Mouse (Mus musculus): ENCODE data around the gene 6430548M08Rik.

6430548M08Rik gene

DNA sequence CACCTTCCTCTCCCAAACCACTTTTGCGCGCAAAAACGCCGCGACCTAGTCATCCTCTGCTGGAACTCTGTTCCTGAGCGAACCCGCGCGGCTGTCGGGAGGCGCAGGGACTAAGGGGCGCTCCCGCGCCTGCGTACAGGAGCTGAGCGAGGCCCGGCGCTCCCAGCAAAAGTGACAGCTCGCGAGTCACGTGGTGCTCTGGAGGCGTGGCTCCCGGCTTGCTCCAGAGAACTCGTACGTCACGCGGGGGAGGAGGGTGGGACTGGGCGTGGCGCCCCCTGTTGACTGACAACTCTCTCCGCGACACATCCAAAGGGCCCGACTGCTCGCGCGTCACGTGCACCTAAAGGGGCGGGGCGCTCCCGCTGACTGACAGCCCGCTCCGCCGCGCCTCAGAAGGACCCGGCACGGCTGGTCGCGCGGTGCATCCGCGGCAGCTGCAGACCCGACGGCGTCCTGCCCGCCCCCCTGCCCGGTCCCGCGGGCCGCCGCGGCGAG, at the start of gene 6430548M08Rik:
Gene 6430548M08Rik, plus strand, starts transcription at position 395 of the 498 bp plus-strand sequence.
- DNase-seq (ENCODE audit: low read depth): peak; percentile 100

DNA sequence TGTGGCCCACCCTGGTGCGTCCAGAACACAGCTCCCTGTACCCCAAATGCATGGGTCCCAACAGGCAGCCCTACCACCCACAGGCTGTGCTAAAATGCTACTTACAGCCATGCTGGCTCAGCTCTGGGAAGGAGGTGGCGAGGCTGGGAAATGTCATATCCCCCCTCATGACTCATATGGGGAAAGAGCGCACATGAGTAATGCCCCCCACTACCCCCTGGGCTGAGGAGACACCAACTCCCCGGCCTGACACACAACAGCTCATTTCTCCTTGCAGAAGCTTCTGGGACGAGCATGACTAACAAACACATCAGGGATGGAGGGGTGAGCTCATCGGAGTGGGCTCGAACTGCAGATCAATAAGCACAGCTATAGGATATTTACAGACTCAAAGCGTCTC, 48.3 kb upstream of the 6430548M08Rik start:
- no peak for DNase-seq (ENCODE audit: low read depth)

DNA sequence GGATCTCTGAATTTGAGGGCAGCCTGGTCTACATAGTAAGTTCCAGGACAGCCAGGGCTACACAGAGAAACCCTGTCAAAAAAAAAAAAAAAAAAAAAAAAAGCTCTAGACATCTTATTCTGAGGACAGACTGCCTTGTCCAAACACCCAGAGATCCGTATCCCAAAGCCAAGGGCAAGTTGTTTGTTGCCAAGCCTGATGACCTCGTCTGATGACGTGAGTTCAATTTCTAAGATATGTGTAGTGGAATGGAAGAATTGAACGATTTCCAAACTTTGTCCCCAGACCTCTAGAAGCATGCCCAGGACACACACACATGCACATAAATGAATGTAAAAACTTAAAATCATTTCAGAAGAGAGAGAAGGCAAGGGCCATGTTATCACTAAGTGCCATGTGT, 47.7 kb upstream of the 6430548M08Rik start:
- no peak for DNase-seq (ENCODE audit: low read depth)

DNA sequence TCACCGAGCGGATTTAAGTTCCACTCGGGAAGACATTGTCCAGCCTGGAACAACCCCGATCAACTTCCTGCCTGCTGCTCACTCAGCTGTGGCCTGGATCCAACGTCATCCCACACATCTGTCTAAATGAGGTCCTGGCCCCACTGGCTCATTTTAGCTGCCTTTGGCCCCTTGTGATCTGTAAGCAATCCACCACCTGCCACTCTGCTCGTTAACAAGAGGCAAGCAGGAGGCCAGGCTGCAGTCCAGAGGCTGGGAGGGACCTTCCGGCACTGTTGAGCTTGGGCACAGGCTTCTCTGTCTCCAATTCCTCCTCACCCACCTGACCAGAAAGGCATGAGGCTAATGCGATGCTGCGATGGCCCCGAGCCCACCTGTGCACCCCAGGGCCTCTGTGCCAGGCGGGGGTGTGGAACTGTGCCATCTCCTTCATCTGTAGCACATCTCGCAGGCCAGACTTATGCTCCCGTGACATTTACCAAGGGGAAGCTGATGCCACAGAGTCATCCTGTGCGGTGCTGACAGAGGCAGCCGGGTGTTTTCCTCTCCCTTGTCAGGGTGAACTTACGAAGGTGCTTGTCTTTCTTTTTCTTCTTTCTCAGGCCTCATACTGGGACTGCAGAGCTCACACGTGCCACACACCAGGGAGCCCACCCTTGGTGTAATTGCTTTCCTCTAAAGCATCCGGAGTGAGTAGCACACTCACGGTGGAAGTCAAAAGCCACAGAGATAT, 45.9 kb upstream of the 6430548M08Rik start:
- peak; percentile 58 for DNase-seq (ENCODE audit: low read depth)

DNA sequence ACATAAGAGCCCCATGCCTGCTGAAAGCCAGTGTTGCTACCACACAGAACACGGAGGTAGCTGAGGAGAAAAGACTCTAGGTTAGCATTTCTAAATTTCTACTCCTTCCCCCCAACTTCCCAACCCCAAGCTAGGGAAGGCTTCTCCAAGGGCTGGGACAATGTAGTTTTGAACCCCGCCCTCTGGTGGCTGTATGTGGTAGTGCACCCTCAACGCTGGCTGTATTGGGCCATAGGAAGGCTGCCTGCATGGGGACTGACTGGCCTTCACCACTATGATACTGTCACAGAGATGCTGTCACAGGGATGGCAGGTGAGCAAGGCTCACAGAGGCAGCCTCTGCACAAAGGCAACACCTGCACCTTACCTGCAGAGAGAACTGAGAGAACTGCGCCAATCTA, 42.3 kb upstream of the 6430548M08Rik start:
- peak; percentile 83 for DNase-seq (ENCODE audit: low read depth)

DNA sequence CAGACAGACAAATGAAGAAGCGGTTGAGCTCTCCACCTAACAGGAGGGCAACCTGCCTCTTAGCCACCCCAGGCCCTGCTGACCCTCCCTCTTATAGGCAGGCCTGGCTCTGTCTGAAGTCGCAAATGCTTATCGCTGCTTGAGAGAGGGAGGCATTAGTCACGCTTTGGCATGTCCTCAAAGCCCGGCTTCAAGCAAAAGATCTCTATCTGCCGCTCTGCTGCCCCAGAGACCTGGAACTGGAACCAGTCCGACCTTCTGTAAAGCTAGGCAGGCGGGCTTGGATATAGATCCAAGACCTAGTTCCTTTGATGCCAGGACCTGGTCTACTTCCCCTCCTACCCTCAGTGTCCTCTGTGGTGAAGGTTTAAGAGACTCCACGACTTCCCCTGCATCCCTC, 41.7 kb upstream of the 6430548M08Rik start:
- no peak for DNase-seq (ENCODE audit: low read depth)

DNA sequence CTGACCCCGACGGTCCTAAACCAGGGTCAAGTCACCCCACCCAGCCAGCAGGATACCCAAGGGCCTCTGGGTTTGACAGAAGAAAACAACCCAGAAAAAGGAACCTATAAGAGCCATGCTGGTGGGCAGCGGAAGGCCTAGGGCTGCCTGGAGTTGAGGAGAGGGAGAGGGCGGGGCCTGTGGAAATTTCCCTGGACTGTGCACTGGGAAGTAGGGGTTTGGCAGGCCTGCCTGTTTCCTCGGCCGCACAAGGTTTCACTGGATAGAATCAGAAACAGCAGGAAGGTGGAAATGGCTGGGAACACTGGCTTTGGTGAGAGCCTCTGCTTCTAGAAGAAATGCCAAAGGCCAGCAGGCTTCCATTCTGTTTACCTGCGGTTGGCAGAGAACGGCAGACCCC, 41.1 kb upstream of the 6430548M08Rik start:
- DNase-seq (ENCODE audit: low read depth): no peak

DNA sequence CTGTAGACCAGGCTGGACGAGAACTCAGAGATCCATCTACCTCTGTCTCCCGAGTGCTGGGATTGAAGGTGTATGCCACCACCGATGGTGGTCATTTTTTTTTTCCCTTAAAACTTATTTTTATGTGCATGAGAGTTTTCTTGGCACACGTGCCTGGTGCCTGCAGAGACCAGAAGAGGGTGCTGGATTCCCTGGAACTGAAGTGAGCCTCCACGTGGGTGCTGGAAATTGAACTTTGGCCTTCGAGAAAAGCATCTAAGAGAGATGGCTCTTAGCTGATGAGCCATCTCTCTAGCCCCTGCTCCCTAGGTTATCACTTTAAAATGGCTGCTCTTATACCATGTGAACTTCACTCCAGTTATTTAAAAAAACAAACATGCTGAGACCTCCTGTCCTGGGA, 39.4 kb upstream of the 6430548M08Rik start:
- DNase-seq (ENCODE audit: low read depth): no peak

DNA sequence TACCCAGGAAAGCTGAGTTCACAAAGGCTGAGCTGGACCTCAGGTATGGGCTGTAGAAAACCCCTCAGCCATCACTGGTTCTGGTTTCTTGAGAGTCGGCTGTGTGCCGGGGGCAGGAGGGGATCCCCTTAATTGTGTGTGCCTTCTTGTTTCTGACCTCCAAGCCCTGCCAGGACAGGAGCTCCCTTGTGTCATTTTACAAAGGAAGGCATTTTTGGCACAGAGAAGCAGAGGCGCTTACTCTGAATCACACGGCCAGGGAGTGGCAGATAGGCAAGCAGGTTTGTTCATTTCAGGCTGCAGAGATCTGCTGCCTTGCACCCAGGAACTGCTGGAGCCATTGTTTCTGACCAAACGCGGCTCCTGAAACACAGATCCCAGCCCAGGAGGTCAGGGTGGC, 38.6 kb upstream of the 6430548M08Rik start:
- DNase-seq (ENCODE audit: low read depth): no peak

DNA sequence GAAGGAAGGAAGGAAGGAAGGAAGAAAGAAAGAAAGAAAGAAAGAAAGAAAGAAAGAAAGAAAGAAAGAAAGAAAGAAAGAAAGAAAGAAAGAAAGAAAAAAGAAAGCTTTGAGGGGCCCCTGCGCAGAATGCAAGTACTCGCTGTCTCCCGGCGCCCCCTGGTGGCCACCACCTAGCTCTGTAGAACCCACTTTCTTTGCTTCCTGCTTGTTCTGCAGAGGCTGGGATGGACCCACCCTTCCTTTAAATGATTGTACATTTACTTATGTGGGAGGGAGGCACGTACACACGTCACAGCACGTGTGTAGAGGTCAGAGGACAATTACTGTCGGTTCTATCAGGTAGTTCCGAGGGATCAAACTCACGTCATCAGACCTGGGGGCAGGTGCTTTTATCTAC, 35.9 kb upstream of the 6430548M08Rik start:
- DNase-seq (ENCODE audit: low read depth): peak; percentile 86

DNA sequence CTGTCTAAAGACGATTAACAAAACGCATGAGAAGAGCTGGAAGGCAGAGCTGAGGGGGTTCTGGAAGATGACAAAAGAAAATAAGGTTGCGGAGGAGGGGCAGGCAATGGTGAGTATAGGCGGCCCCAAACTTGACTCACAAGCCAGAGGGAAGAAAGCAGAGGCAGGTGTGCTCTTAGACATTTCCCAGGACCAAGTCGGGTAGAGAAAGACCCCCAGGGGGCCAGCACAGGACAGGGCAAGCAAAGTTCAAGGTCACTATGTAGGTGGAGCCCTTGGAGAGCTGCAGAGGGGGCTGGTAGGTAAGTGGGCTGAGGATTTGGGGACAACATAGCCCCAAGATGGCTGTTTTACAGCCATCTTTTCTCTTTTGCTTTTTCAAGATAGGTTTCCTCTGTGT, 34.6 kb upstream of the 6430548M08Rik start:
- no peak for DNase-seq (ENCODE audit: low read depth)

DNA sequence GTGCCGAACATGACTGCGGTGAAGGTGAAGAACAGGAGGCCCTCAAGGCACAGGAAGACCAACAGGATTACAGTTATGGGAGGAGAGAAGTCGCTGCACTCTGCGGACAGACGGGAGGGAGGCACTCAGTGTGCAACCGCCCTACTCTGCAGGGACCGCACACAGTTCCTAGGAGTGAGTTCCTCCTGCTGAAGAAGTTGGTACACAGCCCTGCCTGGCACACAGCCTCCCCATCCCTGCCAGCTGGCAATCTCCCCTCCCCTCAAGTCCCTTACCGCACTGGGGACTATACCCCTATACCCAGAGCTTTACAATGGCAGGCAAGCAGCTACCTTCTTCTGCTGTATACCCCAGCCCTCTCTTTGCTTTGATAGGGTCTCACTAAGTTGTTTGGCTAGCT, 30.7 kb upstream of the 6430548M08Rik start:
- no peak for DNase-seq (ENCODE audit: low read depth)

DNA sequence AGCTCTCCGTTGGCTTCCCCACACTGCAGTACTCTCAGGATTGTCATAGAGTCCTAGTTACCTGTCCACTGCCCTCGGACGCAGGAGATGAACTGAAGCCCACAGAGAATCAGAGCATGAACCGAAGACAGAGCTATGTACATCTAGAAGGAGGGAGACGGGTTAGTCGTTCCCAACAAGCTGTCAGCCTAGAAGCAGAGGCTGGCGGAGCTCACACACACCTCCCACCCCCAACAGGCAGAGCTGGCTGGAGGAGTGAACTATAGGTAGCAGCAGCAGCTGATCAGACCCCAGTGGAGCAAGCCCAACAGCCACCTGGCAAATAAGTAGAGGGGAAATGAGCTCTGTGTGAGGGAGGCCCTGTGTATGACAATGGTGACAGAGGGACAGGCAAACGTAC, 29.2 kb upstream of the 6430548M08Rik start:
- DNase-seq (ENCODE audit: low read depth): no peak

DNA sequence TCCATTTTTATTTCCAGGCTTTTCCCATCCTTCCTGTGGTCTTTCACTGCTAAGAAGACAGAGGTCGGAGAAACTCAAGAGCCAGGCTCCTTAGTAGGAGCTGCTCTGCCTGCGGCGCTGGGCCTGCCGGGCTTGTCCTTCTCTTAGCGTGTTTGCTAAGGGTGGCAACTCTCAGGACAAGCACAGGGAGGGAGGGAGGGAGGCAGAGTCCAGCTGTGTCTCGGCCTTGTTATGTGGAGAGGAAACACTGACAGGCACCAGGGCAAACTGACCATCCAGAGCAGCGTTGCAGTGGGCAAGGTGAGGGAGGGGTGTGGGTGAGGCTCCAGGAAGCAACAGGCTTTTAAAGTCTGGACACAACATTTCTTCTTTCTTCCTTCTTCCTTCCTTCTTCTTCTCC, 24.4 kb upstream of the 6430548M08Rik start:
- no peak for DNase-seq (ENCODE audit: low read depth)

DNA sequence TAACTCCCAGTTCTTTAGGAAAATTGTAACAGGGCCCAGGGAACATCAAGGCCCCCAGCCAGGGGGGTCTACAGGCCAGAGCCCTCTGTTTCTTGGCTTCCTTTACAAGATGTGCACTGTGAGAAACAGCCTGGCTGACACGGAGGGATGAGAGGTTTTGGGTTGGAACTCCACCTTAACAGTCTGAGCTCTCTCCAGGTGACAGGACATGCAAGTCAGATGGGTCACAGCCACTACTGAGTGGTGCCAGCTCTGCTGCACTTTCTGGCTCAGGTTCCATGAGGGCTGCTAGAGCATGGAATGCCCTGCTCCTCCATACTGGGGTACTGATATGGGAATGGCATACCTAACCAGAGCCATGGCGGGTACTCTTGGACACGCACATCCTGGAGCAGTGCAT, 22.9 kb upstream of the 6430548M08Rik start:
- DNase-seq (ENCODE audit: low read depth): no peak

DNA sequence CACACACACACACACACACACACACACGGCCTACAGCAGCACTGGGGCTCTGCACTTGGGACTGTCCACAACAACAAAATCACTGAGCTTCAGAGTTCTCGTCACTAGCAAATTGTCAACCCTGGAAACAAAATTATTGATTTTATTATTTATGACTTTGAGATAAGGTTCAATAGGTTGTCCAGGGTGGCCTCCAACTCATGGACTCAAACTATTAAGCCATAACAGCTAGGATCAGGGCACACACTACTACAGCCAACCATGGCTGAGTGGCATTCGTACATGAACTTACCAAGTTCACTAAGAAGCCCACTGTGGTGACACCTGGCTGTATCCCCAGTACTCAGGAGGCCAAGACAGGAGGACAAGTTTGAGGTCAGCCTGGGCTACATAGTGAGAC, 20.8 kb upstream of the 6430548M08Rik start:
- no peak for DNase-seq (ENCODE audit: low read depth)

DNA sequence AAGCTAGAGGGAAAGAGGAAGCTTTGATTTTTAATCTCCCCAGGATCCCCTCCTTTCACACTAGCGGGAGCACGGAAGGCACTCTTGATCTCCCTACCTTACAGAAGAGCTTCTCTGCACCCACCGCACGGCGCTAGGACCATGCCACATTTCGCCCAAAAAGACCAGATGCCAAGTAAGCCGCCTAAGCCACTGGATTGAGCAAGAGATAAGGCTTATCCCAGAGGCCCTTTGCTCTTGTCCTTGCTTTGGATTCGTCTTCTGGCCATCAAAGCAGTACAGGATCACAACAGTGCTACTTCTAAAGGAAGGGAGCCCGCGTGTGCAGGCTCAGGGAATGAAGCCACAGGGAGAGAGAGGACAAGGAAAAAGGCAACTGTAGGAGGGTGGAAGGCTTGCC, 19.2 kb upstream of the 6430548M08Rik start:
- DNase-seq (ENCODE audit: low read depth): no peak

DNA sequence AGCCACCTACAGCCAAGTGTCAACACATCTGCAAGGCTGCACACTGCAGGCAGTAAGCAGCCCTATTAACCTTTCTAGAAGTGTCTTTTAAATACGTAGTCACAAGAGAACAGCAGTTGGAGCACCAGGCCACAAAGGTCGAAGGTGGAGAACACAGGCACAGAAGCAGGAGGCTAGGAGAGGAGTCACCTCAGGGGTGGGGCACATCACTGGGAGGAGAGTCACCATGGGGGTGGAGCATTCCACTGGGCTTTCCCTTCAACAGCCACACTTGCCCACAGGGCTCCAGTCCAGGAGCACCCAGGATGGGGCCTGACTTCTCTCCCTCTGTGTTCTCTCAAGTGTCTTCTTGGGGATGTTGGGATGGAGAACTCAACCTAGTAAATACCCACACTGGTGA, 17.5 kb upstream of the 6430548M08Rik start:
- DNase-seq (ENCODE audit: low read depth): no peak

DNA sequence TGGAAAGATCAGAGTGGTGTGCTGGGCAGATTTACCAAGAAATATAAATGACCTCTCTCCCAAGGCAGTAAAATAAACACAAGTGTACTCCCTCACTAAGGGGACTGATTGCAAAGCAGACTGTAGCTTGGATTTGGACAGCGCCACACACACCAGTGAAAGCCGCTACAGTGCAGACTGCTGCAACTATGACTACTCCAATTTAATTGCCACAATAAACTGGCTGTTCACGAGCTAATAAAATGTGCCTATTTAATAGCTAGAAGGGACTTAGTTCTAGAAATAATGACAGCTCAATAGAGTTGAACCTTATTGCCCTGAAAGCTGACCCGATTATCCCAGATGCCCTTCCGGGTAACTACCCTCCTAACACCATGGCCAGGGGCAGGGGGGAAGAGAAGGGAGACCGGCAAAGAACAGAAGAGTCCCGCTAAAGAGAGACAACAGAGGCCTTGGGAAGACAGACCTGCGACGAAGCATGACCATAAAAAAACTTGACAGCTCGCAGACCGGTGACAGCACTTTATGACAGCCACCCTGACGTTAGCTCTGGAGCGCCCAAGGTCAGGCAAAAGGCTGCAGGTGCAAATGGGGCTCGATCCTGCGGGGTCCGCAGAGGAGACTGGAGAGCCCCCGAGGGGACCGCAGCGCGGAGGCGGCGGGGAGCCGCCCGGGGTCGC, 13.4 kb upstream of the 6430548M08Rik start:
- DNase-seq (ENCODE audit: low read depth): no peak

DNA sequence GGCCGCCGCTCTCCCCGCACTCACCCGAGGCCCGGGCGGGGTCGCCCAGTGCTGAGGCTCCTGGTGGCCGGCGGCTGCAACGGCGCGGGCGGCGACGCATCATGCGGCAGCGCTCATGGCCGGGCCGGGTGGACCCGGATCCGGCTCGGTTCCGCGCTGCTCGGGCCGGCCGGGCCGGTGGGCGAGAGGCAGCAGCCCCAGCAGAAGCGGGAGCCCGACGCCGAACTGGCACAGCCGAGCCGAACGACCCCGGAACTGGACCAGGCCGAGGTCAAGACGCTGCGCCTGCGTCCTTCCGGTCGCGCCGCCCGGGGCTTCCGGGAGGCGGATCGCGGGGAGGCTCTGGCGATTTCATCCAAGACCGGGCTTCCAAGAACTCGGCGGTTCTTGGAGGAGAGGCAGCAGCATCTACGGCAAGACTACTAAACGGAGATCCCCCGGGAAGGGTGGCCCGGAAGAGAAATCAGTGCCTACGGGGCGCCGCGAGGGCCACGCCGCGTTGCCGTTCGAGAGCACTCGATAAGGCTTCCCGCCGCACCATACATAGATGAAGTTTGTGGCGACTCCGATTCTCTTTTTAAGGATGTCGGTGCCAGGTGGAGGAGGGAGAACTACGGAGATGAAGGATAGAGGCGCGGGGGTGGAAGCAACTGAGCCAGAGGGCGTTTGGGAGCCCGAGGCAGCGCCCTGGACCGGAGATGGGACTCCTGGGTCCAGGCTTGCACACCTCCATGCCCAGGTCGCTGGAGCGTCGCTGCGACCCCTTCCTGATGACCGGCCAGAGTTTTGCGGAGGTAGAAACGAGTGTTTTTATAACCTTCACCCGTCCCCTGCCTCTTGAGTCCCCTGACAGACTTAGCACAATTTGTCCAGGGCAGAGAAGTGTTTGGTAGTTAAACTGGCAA, 12.6 kb upstream of the 6430548M08Rik start, which contains the start of gene Zdhhc7:
Gene Zdhhc7, minus strand, starts transcription at position 415 of the 905 bp plus-strand sequence.
- peak; percentile 86 for DNase-seq (ENCODE audit: low read depth)

DNA sequence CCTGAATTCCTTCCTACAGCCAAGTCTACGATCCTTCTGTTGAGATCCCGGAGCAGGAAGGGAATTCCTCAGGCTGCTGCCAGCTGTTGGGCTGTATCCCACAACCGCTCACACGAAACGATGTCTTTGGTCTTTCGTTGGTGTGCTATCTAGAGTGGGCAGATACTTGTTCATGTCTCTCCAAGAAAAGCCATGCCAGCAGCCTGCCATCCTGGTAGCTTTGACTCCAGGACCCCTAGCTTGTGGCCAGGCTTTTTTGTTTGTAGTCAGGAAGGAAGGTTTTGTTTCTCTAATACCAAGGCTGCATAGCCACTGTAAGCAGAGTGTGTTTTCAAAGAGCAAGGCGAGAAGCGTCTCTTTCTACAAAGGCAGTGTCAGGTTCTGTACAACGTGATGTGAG, 10.0 kb upstream of the 6430548M08Rik start:
- DNase-seq (ENCODE audit: low read depth): no peak

DNA sequence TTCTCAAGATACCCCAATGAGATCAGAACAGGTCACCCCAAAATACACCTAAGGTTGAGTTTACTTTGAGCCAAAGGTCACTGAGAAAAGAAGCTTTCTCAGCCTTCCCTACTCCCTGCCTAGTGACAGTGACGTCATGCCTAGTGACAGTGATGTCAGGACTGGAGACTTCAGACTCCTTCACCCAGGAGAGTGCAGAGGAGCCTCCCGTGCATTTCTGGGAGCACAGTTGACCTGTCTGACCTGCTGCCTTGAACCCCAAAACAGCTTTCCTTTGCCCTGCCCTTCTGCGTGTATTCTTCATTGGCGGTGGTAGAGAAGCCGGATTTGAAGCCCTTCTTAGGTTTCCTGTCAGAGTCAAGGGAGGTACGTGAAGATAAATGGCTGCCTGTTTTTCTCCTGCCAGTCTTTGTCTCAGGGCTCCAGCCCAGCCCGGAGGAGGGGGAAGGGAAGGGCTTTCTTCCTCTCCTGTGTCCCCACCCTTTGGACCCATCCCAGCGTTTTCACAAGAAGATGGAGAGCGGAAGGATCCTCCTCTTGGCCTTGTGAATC, 9.2 kb upstream of the 6430548M08Rik start:
- DNase-seq (ENCODE audit: low read depth): peak; percentile 69
